Mouse (Mus musculus) forebrain, postnatal 0 days (tissue): ENCODE data around the gene Gm10271. TPM values are rescaled to one million over a fixed set of nuclear protein-coding genes. Genes with fewer than 3 reads are reported as not detected.
A peak's percentile ranks its signal among the peaks of the same experiment; 100 is the strongest.

Experiments used
- ATAC-seq: fragments of 200-750 bp; cut with Nextera tagmentation; 2 replicates; pipeline ENCODE4 v1.8.0; 2017; ENCODE audit warnings: mild to moderate bottlenecking, moderate library complexity
- DNase-seq: peaks from one replicate; pipeline ENCODE4 v3.0.0-alpha.2; 2015
- H3K27ac ChIP-seq: fragments of 300-500 bp; sonication (generic); 2 replicates; pipeline ENCODE4 v1.5.1; 2014; ENCODE audit warnings: low read depth, mild to moderate bottlenecking, antibody characterized with exemption, low read length, moderate library complexity, mixed read lengths
- H3K27me3 ChIP-seq: fragments of 300-500 bp; sonication (generic); 2 replicates; pipeline ENCODE4 v1.6.1; 2014; ENCODE audit warnings: mild to moderate bottlenecking, low read length, mixed read lengths; ENCODE audit not compliant: insufficient read depth
- H3K36me3 ChIP-seq: fragments of 300-500 bp; sonication (generic); 2 replicates; pipeline ENCODE4 v1.6.1; 2014; ENCODE audit warnings: mild to moderate bottlenecking, moderate library complexity; ENCODE audit not compliant: insufficient read depth
- H3K4me1 ChIP-seq: fragments of 300-500 bp; sonication (generic); 2 replicates; pipeline ENCODE4 v1.6.1; 2014; ENCODE audit warnings: antibody characterized with exemption; ENCODE audit not compliant: insufficient read depth
- H3K4me2 ChIP-seq: fragments of 300-500 bp; sonication (generic); 2 replicates; pipeline ENCODE4 v1.6.1; 2014; ENCODE audit warnings: low read depth, mild to moderate bottlenecking, moderate library complexity
- H3K4me3 ChIP-seq: fragments of 300-500 bp; sonication (generic); 2 replicates; pipeline ENCODE4 v1.5.1; 2014; ENCODE audit warnings: low read depth, low read length, mixed read lengths
- H3K9ac ChIP-seq: fragments of 300-500 bp; sonication (generic); 2 replicates; pipeline ENCODE4 v1.6.1; 2014; ENCODE audit warnings: mild to moderate bottlenecking
- H3K9me3 ChIP-seq: fragments of 300-500 bp; sonication (generic); 2 replicates; pipeline ENCODE4 v1.6.1; 2016; ENCODE audit warnings: low read length
- CTCF ChIP-seq: sonication (generic); IDR thresholded peaks from 2 replicates; pipeline ENCODE4 v1.5.1; 2016; ENCODE audit warnings: antibody characterized with exemption, control low read depth, low read depth
- WGBS: fragments of 180-500 bp; shearing (Covaris S2); extraction: QIAGEN DNeasy Blood & Tissue Kit; methylation state at CpG from one replicate; pipeline ENCODE4 v1.1.7; 2014; 5-methylcytosine and 5-hydroxymethylcytosine counted together
- polyA plus RNA-seq: library from polyadenylated mRNA; unstranded; fragments of >200 nt; fragmentation: Nextera tagmentation; extraction: Ambion mirVana; gene quantifications from 2 replicates; pipeline ENCODE4 v1.2.1, GENCODE M21; 2015
- total RNA-seq: library from RNA; depleted of rRNA; stranded (reverse); fragments of >200 nt; gene quantifications from 2 replicates; pipeline ENCODE4 v1.2.3, GENCODE M21; 2014

The Gm10271 gene
- total and polyA plus RNA-seq, 2 experiments from 2014 or later: not detected

- Histone ChIP-seq H3K9ac (no peak overlapping the region), H3K4me1 (no peaks in the 10 kb centered on the region), H3K27me3 (no peaks in the 10 kb centered on the region), H3K36me3 (no peaks in the 10 kb centered on the region), H3K4me2 (no peak overlapping the region), H3K4me3 (no peak overlapping the region), H3K27ac (no peak overlapping the region), H3K9me3 (no peaks in the 10 kb centered on the region)
- no peak for DNase-seq
- no peak for TF ChIP-seq CTCF
- 59% methylated on average over 17 of the region's 17 CpGs for WGBS
- no peak for ATAC-seq
Observed at GRCm38 (mm10) chr10:116962803-116963202, 9.6 kb downstream of the Gm10271 start.

DNA sequence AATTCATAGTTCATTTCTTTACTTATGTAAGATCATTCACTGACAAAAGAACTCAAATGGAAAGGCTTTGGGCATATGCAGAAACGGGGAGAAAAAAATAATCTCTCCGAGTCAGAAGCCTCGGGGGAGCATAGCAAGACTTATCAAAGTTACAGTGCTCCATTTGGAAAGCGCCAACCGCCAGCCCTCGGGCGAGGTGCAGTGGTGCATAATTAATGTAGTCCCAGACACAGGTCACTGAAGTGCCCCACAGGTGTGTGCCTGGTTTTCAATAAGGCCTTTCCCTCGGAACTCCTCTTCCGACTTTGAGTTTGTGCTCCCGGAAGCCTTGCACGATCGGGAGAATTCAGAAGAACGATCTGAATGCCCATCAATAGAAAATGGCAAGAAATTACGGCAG is 10.3 kb downstream of the Gm10271 start:
- Histone ChIP-seq H3K4me1 (no peaks in the 10 kb centered on the region), H3K4me3 (no peak overlapping the region), H3K9ac (no peak overlapping the region), H3K4me2 (no peak overlapping the region), H3K9me3 (no peaks in the 10 kb centered on the region), H3K36me3 (no peaks in the 10 kb centered on the region), H3K27me3 (no peaks in the 10 kb centered on the region), H3K27ac (no peak overlapping the region)
- 80% methylated on average over 14 of the region's 14 CpGs for WGBS
- no peak for TF ChIP-seq CTCF
- no peak for DNase-seq
- ATAC-seq: no peak

DNA sequence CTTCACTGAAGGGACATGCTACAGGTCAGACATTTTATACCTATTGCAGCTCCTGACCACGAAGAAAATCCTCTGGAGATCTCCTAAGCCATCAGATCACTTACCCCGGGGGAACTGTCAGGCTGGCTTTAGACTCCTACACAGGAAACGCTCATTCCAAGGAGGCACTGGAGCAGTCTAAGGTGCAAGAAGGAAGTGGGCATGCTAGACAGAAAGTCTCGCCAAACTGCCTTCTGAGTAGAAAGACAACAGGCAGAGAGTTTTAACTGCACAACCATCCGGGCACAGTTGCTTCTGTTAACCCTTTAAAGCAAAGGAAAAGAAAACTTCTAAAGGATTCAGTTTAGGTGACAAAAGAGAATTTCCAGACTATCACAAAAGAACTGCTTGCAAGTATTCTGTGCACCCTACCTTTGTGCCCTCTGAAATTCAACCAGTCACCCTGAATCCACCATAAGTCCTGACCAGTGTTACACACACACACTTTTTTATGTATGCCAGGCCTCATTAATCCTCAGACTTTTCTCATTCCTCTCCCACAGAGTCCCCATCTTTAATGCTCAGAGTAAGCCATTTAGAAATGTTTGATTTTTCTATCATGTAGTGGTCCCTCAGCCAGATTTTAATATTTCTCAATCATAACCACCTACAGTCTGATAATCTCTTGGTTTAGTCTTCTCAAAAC is 14.4 kb downstream of the Gm10271 start:
- ATAC-seq (no peak), DNase-seq (no peak)
- Histone ChIP-seq H3K27ac (no peak overlapping the region), H3K9me3 (no peaks in the 10 kb centered on the region), H3K4me2 (no peak overlapping the region), H3K9ac (no peak overlapping the region), H3K4me1 (no peaks in the 10 kb centered on the region), H3K36me3 (no peaks in the 10 kb centered on the region), H3K4me3 (no peak overlapping the region), H3K27me3 (no peaks in the 10 kb centered on the region)
- WGBS: 50% methylated on average over 5 of the region's 5 CpGs
- TF ChIP-seq CTCF: no peak

DNA sequence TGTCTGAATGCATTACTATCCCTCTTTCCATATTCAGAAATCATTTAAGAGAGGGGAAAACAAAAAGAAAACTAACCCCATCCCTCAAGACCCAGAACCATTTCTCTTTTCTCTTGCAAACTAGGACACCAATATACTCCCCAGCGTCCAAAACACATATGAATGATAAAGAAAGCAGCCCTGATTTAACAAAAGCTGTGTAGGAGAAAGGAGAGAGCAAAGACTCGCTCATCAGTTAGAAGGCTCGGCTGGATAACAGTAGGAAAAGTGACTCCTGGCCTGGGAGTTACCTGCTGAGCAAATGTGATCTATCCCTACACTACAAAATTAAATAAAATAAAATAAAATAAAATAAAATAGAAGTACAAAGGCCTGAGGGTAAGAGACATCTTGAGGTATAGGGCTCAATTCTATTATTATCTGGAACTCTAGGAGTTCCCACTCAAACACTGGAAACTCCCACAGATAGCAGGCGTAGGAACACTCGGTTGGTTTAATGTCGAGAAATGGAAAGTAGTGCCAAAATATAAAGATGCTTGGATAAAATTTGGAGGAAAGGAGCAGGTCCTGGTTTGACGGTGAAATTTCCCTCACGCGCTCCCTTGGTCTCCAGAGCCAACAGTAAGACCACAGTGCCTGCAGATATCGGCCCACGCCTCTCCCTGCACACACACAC is 15.8 kb downstream of the Gm10271 start:
- no peak for TF ChIP-seq CTCF
- H3K36me3 ChIP-seq: no peaks in the 10 kb centered on the region
- no peaks in the 10 kb centered on the region for H3K4me1 ChIP-seq
- no peak overlapping the region for H3K9ac ChIP-seq
- H3K27ac ChIP-seq: no peak overlapping the region
- H3K9me3 ChIP-seq: no peaks in the 10 kb centered on the region
- H3K4me3 ChIP-seq: no peak overlapping the region
- 92% methylated on average over 11 of the region's 11 CpGs for WGBS
- ATAC-seq: no peak
- H3K4me2 ChIP-seq: no peak overlapping the region
- no peak for DNase-seq
- H3K27me3 ChIP-seq: no peaks in the 10 kb centered on the region

GRCm38 (mm10) chr10:116955191-116955590 is 17.2 kb downstream of the Gm10271 start:
- Histone ChIP-seq H3K9me3 (no peaks in the 10 kb centered on the region), H3K27me3 (no peaks in the 10 kb centered on the region), H3K27ac (no peak overlapping the region), H3K9ac (no peak overlapping the region), H3K4me1 (peaks cover 4% of the 10 kb centered on the region; the same call in 1 of the 2 replicates), H3K4me2 (no peak overlapping the region), H3K36me3 (no peaks in the 10 kb centered on the region), H3K4me3 (no peak overlapping the region)
- no peak for TF ChIP-seq CTCF
- ATAC-seq (no peak), DNase-seq (no peak)
- WGBS: 95% methylated on average over 6 of the region's 6 CpGs

GRCm38 (mm10) chr10:116950886-116951285 is 21.5 kb downstream of the Gm10271 start:
- no peaks in the 10 kb centered on the region for H3K27me3 ChIP-seq
- WGBS: 33% methylated on average over 5 of the region's 5 CpGs
- no peak for ATAC-seq
- no peak overlapping the region for H3K9ac ChIP-seq
- no peaks in the 10 kb centered on the region for H3K9me3 ChIP-seq
- peaks cover 8% of the 10 kb centered on the region for H3K4me1 ChIP-seq
- H3K4me2 ChIP-seq: peak overlapping the region; percentile 74
- peak overlapping the region; percentile 86 for H3K4me3 ChIP-seq
- no peaks in the 10 kb centered on the region for H3K36me3 ChIP-seq
- no peak for TF ChIP-seq CTCF
- no peak for DNase-seq
- H3K27ac ChIP-seq: no peak overlapping the region

GRCm38 (mm10) chr10:116950009-116950769 is 22.2 kb downstream of the Gm10271 start, which contains the start of gene Rab3ip:
TSS of gene Rab3ip (minus strand) at chr10:116950769.
- no peaks in the 10 kb centered on the region for H3K9me3 ChIP-seq
- ATAC-seq (peak; percentile 96), DNase-seq (peak; percentile 97)
- TF ChIP-seq CTCF: peak; percentile 87
- peak within 1 kb of the TSS; percentile 86 for H3K4me3 ChIP-seq
- H3K4me2 ChIP-seq: peak within 1 kb of the TSS; percentile 74
- H3K4me1 ChIP-seq: peaks cover 8% of the 10 kb centered on the region
- H3K36me3 ChIP-seq: no peaks in the 10 kb centered on the region
- H3K27ac ChIP-seq: peak within 1 kb of the TSS; percentile 76
- no peaks in the 10 kb centered on the region for H3K27me3 ChIP-seq
- 1% methylated on average over 32 of the region's 103 CpGs for WGBS
- H3K9ac ChIP-seq: peak within 1 kb of the TSS; percentile 62
